Mouse (Mus musculus): ENCODE data around the gene Polr2j.

DNA sequence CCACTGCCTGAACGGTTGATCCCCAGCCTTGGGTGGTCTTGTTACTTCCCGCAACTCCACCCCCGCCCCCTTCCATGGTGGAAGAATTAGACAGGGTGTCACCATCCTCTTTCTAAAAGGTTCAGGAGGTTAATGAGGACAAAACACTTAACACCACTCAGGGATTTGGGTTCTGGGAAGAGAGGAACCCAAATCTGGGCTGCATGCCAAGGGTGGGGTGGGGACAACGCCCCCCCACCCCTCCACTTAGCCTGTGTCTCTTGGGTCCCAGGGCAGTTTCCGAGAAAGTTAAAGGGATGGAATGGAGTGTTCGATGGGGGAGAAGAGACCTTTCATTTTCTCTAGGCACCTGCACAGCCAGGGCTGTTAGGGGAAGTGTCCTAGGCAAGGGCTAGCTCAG is 43.4 kb upstream of the Polr2j start:
- TF ChIP-seq MAX (IDR thresholded peaks at IDR 0.05; ENCODE audit: low read depth), result no peak
- no peak for TF ChIP-seq POLR2A (IDR thresholded peaks at IDR 0.05; ENCODE audit: insufficient read length, low read depth)
- no peak for TF ChIP-seq E2F4 (IDR thresholded peaks at IDR 0.05; ENCODE audit: insufficient read depth)
- no peak for TF ChIP-seq USF1 (IDR thresholded peaks at IDR 0.05; ENCODE audit: low read depth)
- no peak for TF ChIP-seq POLR2AphosphoS2 (IDR thresholded peaks at IDR 0.05; ENCODE audit: insufficient read length, low read depth)
